Mouse (Mus musculus) NIH3T3 (cell line): Measurements from ENCODE around the gene Tmem130.
A peak's percentile ranks its signal among the peaks of the same experiment; 100 is the strongest.

Experiments
- DNase-seq: peaks from one replicate; pipeline ENCODE4 v3.0.0-alpha.2; 2012; ENCODE audit warnings: low read depth

Gene Tmem130

GRCm38 (mm10) chr5:144733953-144734352 lies 27.7 kb downstream of the Tmem130 start:
- peak; percentile 84 for DNase-seq

- DNase-seq, result no peak
Measured at GRCm38 (mm10) chr5:144729216-144729615, 32.4 kb downstream of the Tmem130 start.

GRCm38 (mm10) chr5:144728237-144728636 lies 33.4 kb downstream of the Tmem130 start:
- DNase-seq, result no peak

GRCm38 (mm10) chr5:144727119-144727518 lies 34.5 kb downstream of the Tmem130 start:
- peak; percentile 74 for DNase-seq

GRCm38 (mm10) chr5:144725554-144725953 lies 36.1 kb downstream of the Tmem130 start:
- DNase-seq, result no peak

GRCm38 (mm10) chr5:144724926-144725325 lies 36.7 kb downstream of the Tmem130 start:
- DNase-seq, result no peak

- no peak for DNase-seq
Measured at GRCm38 (mm10) chr5:144720281-144720680, 41.3 kb downstream of the Tmem130 start.

- DNase-seq, result no peak
Measured at GRCm38 (mm10) chr5:144719781-144720180, 41.8 kb downstream of the Tmem130 start.

- no peak for DNase-seq
Measured at GRCm38 (mm10) chr5:144717186-144717585, 44.4 kb downstream of the Tmem130 start.

GRCm38 (mm10) chr5:144713371-144713770 lies 48.2 kb downstream of the Tmem130 start:
- no peak for DNase-seq

- no peak for DNase-seq
Measured at GRCm38 (mm10) chr5:144707603-144708002, 54.0 kb downstream of the Tmem130 start.

- DNase-seq, result no peak
Measured at GRCm38 (mm10) chr5:144703464-144704368, 57.9 kb downstream of the Tmem130 start.

- DNase-seq, result no peak
Measured at GRCm38 (mm10) chr5:144695289-144696060, 66.1 kb downstream of the Tmem130 start.

GRCm38 (mm10) chr5:144694161-144694560 lies 67.5 kb downstream of the Tmem130 start:
- peak; percentile 44 for DNase-seq

- no peak for DNase-seq
Measured at GRCm38 (mm10) chr5:144691421-144691820, 70.2 kb downstream of the Tmem130 start.

GRCm38 (mm10) chr5:144688371-144688770 lies 73.2 kb downstream of the Tmem130 start:
- DNase-seq, result peak; percentile 50
